Mouse (Mus musculus) monocyte, adult 5-6 weeks (primary cell): Measurements from ENCODE around the gene Slc6a1. TPM values are rescaled to one million over a fixed set of nuclear protein-coding genes. Genes with fewer than 3 reads are reported as not detected.

Source experiments
- ATAC-seq: fragments of 153-309, 156-312 bp; replicated peaks from 2 replicates; pipeline ENCODE4 v1.8.0; 2017; ENCODE audit warnings: mild to moderate bottlenecking; ENCODE audit not compliant: low TSS enrichment, insufficient number of reproducible peaks, severe bottlenecking, poor library complexity, low FRiP score
- total RNA-seq: library from RNA; stranded (forward); fragments of 200-1000, 200-491, 200-594 nt; gene quantifications from 3 replicates; pipeline ENCODE4 v1.2.3, GENCODE M21; 2017

Gene Slc6a1
- not detected in 3 replicates for total RNA-seq

- ATAC-seq = no peak
These were observed at the start of gene Slc6a1 for GRCm38 (mm10) chr6:114282469-114283277. Gene Slc6a1 (plus strand): TSS chr6:114282635.

DNA sequence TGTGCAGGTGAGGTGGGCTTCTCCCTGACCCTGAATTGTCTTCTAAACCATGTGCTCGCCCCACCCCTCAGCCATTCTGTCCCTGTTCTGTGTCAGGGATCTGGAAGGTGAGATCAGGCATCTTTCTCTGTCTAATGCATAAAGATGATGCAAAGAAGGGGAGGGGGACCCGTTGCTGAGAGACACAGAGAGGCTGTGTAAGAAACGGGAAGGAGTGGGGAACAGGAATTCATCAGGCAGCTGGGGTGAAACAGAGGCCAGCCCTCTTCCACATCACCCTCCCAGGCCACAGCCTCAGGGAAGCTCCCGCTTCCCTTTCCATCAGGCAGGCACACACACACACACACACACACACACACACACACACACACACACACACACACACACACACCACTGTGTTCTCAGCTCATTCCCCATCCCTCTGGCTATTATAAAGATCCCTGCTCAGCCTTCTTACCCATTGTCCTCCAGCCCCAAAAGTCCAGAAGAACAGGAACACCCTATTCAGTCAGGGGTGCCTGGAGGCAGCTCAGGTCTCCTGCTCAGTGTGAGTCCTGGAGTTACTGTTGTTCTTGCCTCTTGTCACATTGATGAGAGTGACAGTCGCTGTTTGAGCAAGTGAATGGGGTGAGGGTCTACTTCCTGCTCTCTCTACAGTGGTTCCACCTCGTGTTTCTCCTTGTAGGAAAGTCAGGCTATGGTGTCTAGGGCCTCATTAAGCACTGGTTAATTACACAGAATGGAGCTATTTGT lies 43.4 kb upstream of the Slc6a1 start:
- no peak for ATAC-seq

DNA sequence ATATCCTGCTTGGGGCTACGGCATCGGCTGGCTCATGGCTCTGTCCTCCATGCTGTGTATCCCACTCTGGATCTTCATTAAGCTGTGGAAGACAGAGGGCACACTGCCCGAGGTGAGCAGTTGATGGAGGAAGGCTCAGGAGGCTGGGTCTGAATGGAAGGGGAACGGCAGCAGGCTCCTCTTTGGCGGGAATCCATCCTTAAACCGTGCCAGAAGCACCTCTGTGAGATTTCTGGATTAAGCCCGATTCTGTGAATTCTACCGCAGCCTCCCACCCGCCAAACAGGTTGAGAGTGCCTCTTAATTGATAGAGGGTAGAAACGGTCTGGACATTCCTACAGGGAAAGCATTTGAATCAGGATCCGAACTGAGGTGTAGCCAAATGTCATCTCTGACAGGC lies 36.8 kb upstream of the Slc6a1 start:
- ATAC-seq = no peak

- ATAC-seq = no peak
These were observed 32.1 kb upstream of the Slc6a1 start for GRCm38 (mm10) chr6:114250311-114250710.

DNA sequence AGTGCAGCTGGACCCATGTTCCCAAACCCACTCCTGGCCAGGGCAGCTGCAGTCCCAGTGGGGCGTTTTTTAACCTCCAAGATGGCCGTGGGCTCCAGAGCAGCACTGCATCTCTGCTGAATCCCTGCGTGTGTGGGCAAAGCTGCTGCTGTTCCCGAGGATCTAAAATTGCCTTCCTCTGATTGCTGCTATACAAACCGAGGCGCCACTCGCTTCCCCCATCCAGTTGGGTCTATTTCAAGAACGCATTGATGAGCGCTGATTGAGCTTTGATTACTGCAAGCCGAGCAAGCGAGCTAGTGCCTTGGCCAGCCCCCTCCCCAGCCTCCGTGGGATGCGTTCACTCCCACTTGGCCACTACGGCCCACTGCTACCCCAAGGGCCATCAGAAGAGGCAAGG lies 27.5 kb upstream of the Slc6a1 start:
- ATAC-seq = no peak

- no peak for ATAC-seq
These were observed 24.6 kb upstream of the Slc6a1 start for GRCm38 (mm10) chr6:114257762-114258361.

- no peak for ATAC-seq
These were observed 23.7 kb upstream of the Slc6a1 start for GRCm38 (mm10) chr6:114258661-114259193.

GRCm38 (mm10) chr6:114261609-114262008 lies 20.8 kb upstream of the Slc6a1 start:
- ATAC-seq = no peak

- no peak for ATAC-seq
These were observed 18.4 kb upstream of the Slc6a1 start for GRCm38 (mm10) chr6:114264010-114264409.

DNA sequence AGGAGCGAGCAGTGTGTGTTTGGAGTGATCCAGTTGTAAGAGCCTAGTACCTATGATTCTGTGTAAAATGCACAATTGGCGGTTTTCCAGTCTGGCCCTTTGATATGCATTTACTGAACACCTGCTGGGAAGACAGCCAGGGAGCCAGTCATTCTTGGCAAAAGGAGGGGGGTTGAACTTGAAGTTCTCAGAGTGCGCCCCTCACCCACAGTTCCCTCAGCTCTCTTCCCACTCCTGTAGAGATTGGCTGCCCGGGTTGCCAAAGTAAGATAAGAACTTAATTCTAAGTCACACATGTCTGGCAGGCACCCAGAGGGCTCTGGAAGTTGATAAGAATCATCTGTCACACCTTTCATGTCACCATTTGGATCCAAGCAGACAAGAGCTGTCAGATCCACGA lies 18.0 kb upstream of the Slc6a1 start:
- no peak for ATAC-seq

- ATAC-seq = no peak
These were observed 16.2 kb upstream of the Slc6a1 start for GRCm38 (mm10) chr6:114266273-114266672.

GRCm38 (mm10) chr6:114267979-114268378 lies 14.5 kb upstream of the Slc6a1 start:
- no peak for ATAC-seq

DNA sequence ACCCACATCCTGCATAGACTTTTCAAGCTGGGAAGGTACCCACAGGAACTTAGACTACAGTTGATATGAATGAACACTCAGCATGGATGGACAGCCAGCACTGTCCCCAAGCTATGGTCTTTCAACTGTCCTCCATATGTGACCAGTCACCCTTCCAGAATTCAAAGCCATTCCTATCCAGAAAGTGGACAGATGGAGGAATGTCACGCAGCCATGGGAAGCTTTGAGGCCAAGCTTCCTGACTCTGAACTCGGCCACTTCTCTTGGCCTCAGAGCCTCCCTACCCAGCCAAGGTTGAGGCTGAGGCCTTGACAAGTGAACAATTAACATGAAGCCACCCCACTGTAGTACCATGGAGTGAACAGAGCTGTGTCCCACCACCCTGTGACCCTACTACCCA lies 12.8 kb upstream of the Slc6a1 start:
- no peak for ATAC-seq

DNA sequence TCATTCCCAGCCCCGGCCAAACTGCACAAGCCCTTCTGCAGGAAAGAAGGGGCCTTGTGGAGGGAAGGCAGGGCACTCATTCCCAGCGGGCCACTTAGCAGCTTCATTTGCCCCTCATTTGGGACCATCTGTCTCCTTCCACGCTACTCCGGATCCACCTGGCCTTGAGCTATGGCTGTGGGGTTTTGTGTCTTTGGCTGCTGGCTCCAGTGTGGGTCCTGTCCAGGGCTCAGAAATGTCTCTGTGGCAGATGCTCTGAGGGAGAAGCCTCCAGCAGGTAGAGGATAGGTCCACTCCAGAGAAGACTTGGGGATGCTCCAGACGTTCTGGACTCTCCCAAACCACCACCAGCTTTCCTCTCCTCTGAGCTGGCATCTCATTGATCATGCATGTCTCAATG lies 11.6 kb upstream of the Slc6a1 start:
- no peak for ATAC-seq

GRCm38 (mm10) chr6:114272279-114272678 lies 10.2 kb upstream of the Slc6a1 start:
- ATAC-seq = no peak

- ATAC-seq = no peak
These were observed 8.3 kb upstream of the Slc6a1 start for GRCm38 (mm10) chr6:114273997-114274728.

- no peak for ATAC-seq
These were observed 6.6 kb upstream of the Slc6a1 start for GRCm38 (mm10) chr6:114275800-114276199.

GRCm38 (mm10) chr6:114283278-114283770 lies 889 bp downstream of the Slc6a1 start:
- no peak for ATAC-seq
